Mouse (Mus musculus) embryonic facial prominence, embryonic 12.5 days (tissue): ENCODE measurements around the gene Ankrd66. TPM values are rescaled to one million over a fixed set of nuclear protein-coding genes. Genes with fewer than 3 reads are reported as not detected.

Source experiments
- ATAC-seq: fragments of 200-750 bp; cut with Nextera tagmentation; 2 replicates; pipeline ENCODE4 v1.8.0; 2017; ENCODE audit not compliant: insufficient number of reproducible peaks, insufficient read depth, low FRiP score, low TSS enrichment
- H3K27ac ChIP-seq: fragments of 300-500 bp; sonication (generic); 2 replicates; pipeline ENCODE4 v1.5.1; 2016; ENCODE audit warnings: mild to moderate bottlenecking
- H3K27me3 ChIP-seq: fragments of 300-500 bp; sonication (generic); 2 replicates; pipeline ENCODE4 v1.6.1; 2016; ENCODE audit warnings: mild to moderate bottlenecking, moderate library complexity
- H3K36me3 ChIP-seq: fragments of 300-500 bp; sonication (generic); 2 replicates; pipeline ENCODE4 v1.6.1; 2016; ENCODE audit warnings: mild to moderate bottlenecking
- H3K4me1 ChIP-seq: fragments of 300-500 bp; sonication (generic); 2 replicates; pipeline ENCODE4 v1.6.1; 2016
- H3K4me2 ChIP-seq: fragments of 300-500 bp; sonication (generic); replicated peaks from 2 replicates; pipeline ENCODE4 v1.6.1; 2016; ENCODE audit warnings: mild to moderate bottlenecking, moderate library complexity
- H3K4me3 ChIP-seq: fragments of 300-500 bp; sonication (generic); 2 replicates; pipeline ENCODE4 v1.5.1; 2016; ENCODE audit warnings: mild to moderate bottlenecking
- H3K9ac ChIP-seq: fragments of 300-500 bp; sonication (generic); 2 replicates; pipeline ENCODE4 v1.6.1; 2016; ENCODE audit warnings: mild to moderate bottlenecking, moderate library complexity
- H3K9me3 ChIP-seq: fragments of 300-500 bp; sonication (generic); 2 replicates; pipeline ENCODE4 v1.6.1; 2016; ENCODE audit warnings: mild to moderate bottlenecking, moderate library complexity
- WGBS: fragments of 180-500 bp; shearing (Covaris S2); methylation state at CpG from one replicate; pipeline ENCODE4 v1.1.7; 2016; 5-methylcytosine and 5-hydroxymethylcytosine counted together
- polyA plus RNA-seq: library from polyadenylated mRNA; unstranded; fragments of >200 nt; fragmentation: Nextera tagmentation; extraction: Ambion mirVana; gene quantifications from 2 replicates; pipeline ENCODE4 v1.2.1, GENCODE M21; 2016

Ankrd66 gene
- not detected in 2 replicates for polyA plus RNA-seq

GRCm38 (mm10) chr17:43543539-43543938, at the start of gene Ankrd66:
TSS of gene Ankrd66 (minus strand) at chr17:43543639.
- no peak within 1 kb of the TSS for H3K27ac ChIP-seq
- no peaks in the 10 kb centered on the region for H3K27me3 ChIP-seq
- H3K4me1 ChIP-seq, result no peaks in the 10 kb centered on the region
- H3K36me3 ChIP-seq, result no peaks in the 10 kb centered on the region
- 68% methylated on average over 1 of the region's 1 CpGs for WGBS
- no peak within 1 kb of the TSS for H3K4me2 ChIP-seq
- H3K9me3 ChIP-seq, result no peaks in the 10 kb centered on the region
- no peak within 1 kb of the TSS for H3K9ac ChIP-seq
- ATAC-seq, result no peak
- H3K4me3 ChIP-seq, result no peak within 1 kb of the TSS

- Histone ChIP-seq H3K27me3 (no peaks in the 10 kb centered on the region), H3K4me3 (no peak overlapping the region), H3K9ac (no peak overlapping the region), H3K4me2 (no peak overlapping the region), H3K36me3 (no peaks in the 10 kb centered on the region), H3K27ac (no peak overlapping the region), H3K9me3 (no peaks in the 10 kb centered on the region), H3K4me1 (no peaks in the 10 kb centered on the region)
- WGBS, result 87% methylated on average over 21 of the region's 21 CpGs
- ATAC-seq, result no peak
Observed at GRCm38 (mm10) chr17:43592296-43593291, 49.2 kb upstream of the Ankrd66 start.

GRCm38 (mm10) chr17:43590531-43590930, 47.1 kb upstream of the Ankrd66 start:
- Histone ChIP-seq H3K9ac (no peak overlapping the region), H3K4me3 (no peak overlapping the region), H3K36me3 (no peaks in the 10 kb centered on the region), H3K27me3 (no peaks in the 10 kb centered on the region), H3K27ac (no peak overlapping the region), H3K9me3 (no peaks in the 10 kb centered on the region), H3K4me2 (no peak overlapping the region), H3K4me1 (no peaks in the 10 kb centered on the region)
- 89% methylated on average over 5 of the region's 5 CpGs for WGBS
- no peak for ATAC-seq

- no peak overlapping the region for H3K9ac ChIP-seq
- 93% methylated on average over 6 of the region's 6 CpGs for WGBS
- no peak for ATAC-seq
- no peaks in the 10 kb centered on the region for H3K27me3 ChIP-seq
- no peaks in the 10 kb centered on the region for H3K9me3 ChIP-seq
- H3K4me3 ChIP-seq, result no peak overlapping the region
- H3K4me1 ChIP-seq, result no peaks in the 10 kb centered on the region
- H3K4me2 ChIP-seq, result no peak overlapping the region
- H3K27ac ChIP-seq, result no peak overlapping the region
- no peaks in the 10 kb centered on the region for H3K36me3 ChIP-seq
Observed at GRCm38 (mm10) chr17:43589750-43590149, 46.3 kb upstream of the Ankrd66 start.

GRCm38 (mm10) chr17:43587278-43587677, 43.8 kb upstream of the Ankrd66 start:
- Histone ChIP-seq H3K4me2 (no peak overlapping the region), H3K9ac (no peak overlapping the region), H3K27ac (no peak overlapping the region), H3K36me3 (no peaks in the 10 kb centered on the region), H3K4me1 (peaks cover 4% of the 10 kb centered on the region; the same call in 1 of the 2 replicates), H3K9me3 (no peaks in the 10 kb centered on the region), H3K4me3 (no peak overlapping the region), H3K27me3 (no peaks in the 10 kb centered on the region)
- no peak for ATAC-seq
- 83% methylated on average over 2 of the region's 2 CpGs for WGBS

- peaks cover 9% of the 10 kb centered on the region for H3K4me1 ChIP-seq
- no peaks in the 10 kb centered on the region for H3K27me3 ChIP-seq
- ATAC-seq, result no peak
- WGBS, result 76% methylated on average over 7 of the region's 7 CpGs
- no peak overlapping the region for H3K4me2 ChIP-seq
- no peak overlapping the region for H3K27ac ChIP-seq
- H3K36me3 ChIP-seq, result no peaks in the 10 kb centered on the region
- no peak overlapping the region for H3K4me3 ChIP-seq
- H3K9ac ChIP-seq, result no peak overlapping the region
- no peaks in the 10 kb centered on the region for H3K9me3 ChIP-seq
Observed at GRCm38 (mm10) chr17:43584771-43585170, 41.3 kb upstream of the Ankrd66 start.

- WGBS, result 7% methylated on average over 8 of the region's 8 CpGs
- ATAC-seq, result peak; percentile 63
- H3K4me2 ChIP-seq, result peak overlapping the region; percentile 16
Observed at GRCm38 (mm10) chr17:43581012-43581467, 37.6 kb upstream of the Ankrd66 start.

GRCm38 (mm10) chr17:43580456-43580855, 37.0 kb upstream of the Ankrd66 start:
- Histone ChIP-seq H3K9me3 (no peaks in the 10 kb centered on the region), H3K27me3 (no peaks in the 10 kb centered on the region), H3K4me2 (peak overlapping the region; percentile 16), H3K4me1 (peaks cover 9% of the 10 kb centered on the region), H3K36me3 (no peaks in the 10 kb centered on the region), H3K9ac (no peak overlapping the region), H3K4me3 (no peak overlapping the region), H3K27ac (peak overlapping the region; percentile 61)
- no peak for ATAC-seq
- 13% methylated on average over 3 of the region's 3 CpGs for WGBS

More at GRCm38 (mm10) chr17:43581012-43581467, 37.6 kb upstream of the Ankrd66 start:
- Histone ChIP-seq H3K27me3 (no peaks in the 10 kb centered on the region), H3K27ac (peak overlapping the region; percentile 61), H3K9me3 (no peaks in the 10 kb centered on the region), H3K4me1 (peaks cover 9% of the 10 kb centered on the region), H3K36me3 (no peaks in the 10 kb centered on the region), H3K4me3 (no peak overlapping the region), H3K9ac (no peak overlapping the region)

- H3K9ac ChIP-seq, result no peak overlapping the region
- no peak overlapping the region for H3K4me2 ChIP-seq
- no peaks in the 10 kb centered on the region for H3K36me3 ChIP-seq
- 23% methylated on average over 3 of the region's 3 CpGs for WGBS
- H3K4me3 ChIP-seq, result no peak overlapping the region
- no peaks in the 10 kb centered on the region for H3K27me3 ChIP-seq
- H3K27ac ChIP-seq, result no peak overlapping the region
- no peak for ATAC-seq
- no peaks in the 10 kb centered on the region for H3K9me3 ChIP-seq
- 0 out of 2 replicates have a peak, but pooled peaks cover 3% of the 10 kb centered on the region for H3K4me1 ChIP-seq
Observed at GRCm38 (mm10) chr17:43573624-43574073, 30.2 kb upstream of the Ankrd66 start.

GRCm38 (mm10) chr17:43569287-43569686, 25.8 kb upstream of the Ankrd66 start:
- 60% methylated on average over 7 of the region's 7 CpGs for WGBS
- H3K27me3 ChIP-seq, result no peaks in the 10 kb centered on the region
- no peak overlapping the region for H3K4me2 ChIP-seq
- no peak overlapping the region for H3K27ac ChIP-seq
- H3K4me3 ChIP-seq, result no peak overlapping the region
- H3K9me3 ChIP-seq, result no peaks in the 10 kb centered on the region
- H3K9ac ChIP-seq, result no peak overlapping the region
- H3K4me1 ChIP-seq, result peaks cover 7% of the 10 kb centered on the region; the same call in 1 of the 2 replicates
- no peak for ATAC-seq
- no peaks in the 10 kb centered on the region for H3K36me3 ChIP-seq

GRCm38 (mm10) chr17:43567992-43568888, 24.8 kb upstream of the Ankrd66 start, which contains the start of gene Pla2g7:
TSS of gene Pla2g7 (plus strand) at chr17:43568098.
- Histone ChIP-seq H3K9me3 (no peaks in the 10 kb centered on the region), H3K9ac (peak within 1 kb of the TSS; percentile 48), H3K4me1 (peaks cover 7% of the 10 kb centered on the region; the same call in 1 of the 2 replicates), H3K36me3 (no peaks in the 10 kb centered on the region), H3K27ac (no peak within 1 kb of the TSS; the same call in 1 of the 2 replicates), H3K4me2 (peak within 1 kb of the TSS; percentile 79), H3K4me3 (peak within 1 kb of the TSS; percentile 46), H3K27me3 (no peaks in the 10 kb centered on the region)
- under 1% methylated on average over 34 of the region's 34 CpGs for WGBS
- ATAC-seq, result peak; percentile 89
